Mouse (Mus musculus) stomach, postnatal 0 days (tissue): ENCODE data around the gene Elf2.

ENCODE experiments used
- CTCF ChIP-seq: IDR thresholded peaks from 2 replicates; pipeline ENCODE4 v1.5.1; 2016; ENCODE audit warnings: antibody characterized with exemption, low read depth, mild to moderate bottlenecking, moderate library complexity
- EP300 ChIP-seq: optimal IDR thresholded peaks from 2 replicates; pipeline ENCODE3; 2016; ENCODE audit warnings: antibody characterized with exemption

- TF ChIP-seq CTCF (peak; percentile 10; the same call in 1 of the 2 replicates), EP300 (no peak)
Measured at GRCm38 (mm10) chr3:51277201-51278150, 63.0 kb downstream of the Elf2 start.
